Mouse (Mus musculus) 3134 (cell line): Measurements from ENCODE around the gene Psen2.

Experiments
- DNase-seq: peaks from one replicate; pipeline ENCODE4 v3.0.0-alpha.2; 2011; ENCODE audit warnings: low spot score; ENCODE audit not compliant: insufficient read length; ENCODE audit errors: extremely low read depth

Psen2 gene

DNA sequence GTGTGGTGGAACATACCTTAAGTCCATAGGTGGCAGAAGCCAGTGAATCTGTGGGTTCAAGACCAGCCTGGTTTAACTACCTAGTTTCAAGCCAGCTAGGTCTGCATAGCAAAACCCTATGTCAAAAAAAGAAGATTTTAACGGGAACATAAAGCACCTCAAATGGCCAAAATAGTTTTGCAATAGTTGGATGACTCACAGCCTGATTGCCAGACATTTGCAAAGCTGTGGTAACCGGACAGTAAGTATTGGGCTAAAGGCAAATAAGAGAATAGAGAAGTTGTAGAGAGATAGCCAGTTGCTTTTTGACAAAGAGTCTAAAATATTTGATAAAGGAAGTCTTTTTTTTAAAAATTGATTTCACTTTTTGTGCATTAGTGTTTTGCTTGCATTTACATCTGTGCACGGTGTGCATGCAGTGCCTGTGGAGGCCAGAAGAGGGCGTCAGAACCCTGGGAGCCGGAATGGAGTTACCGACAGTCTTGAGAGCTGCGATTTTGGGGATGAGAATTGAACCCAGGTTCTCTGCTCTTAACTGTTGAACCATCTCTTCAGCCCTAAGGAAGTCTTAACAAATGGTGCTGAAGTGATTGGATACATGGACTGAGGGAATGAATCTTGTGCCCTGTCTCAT lies at the start of gene Psen2:
Gene Psen2, minus strand, starts transcription at position 75 of the 634 bp plus-strand sequence.
- no peak for DNase-seq

GRCm38 (mm10) chr1:180312792-180313311 lies 49.6 kb upstream of the Psen2 start:
- DNase-seq: peak; percentile 31

- no peak for DNase-seq
Observed at GRCm38 (mm10) chr1:180312286-180312685, 49.0 kb upstream of the Psen2 start.

- no peak for DNase-seq
Observed at GRCm38 (mm10) chr1:180308897-180309296, 45.7 kb upstream of the Psen2 start.

- DNase-seq: no peak
Observed at GRCm38 (mm10) chr1:180307661-180308060, 44.4 kb upstream of the Psen2 start.

GRCm38 (mm10) chr1:180306889-180307288 lies 43.7 kb upstream of the Psen2 start:
- no peak for DNase-seq

DNA sequence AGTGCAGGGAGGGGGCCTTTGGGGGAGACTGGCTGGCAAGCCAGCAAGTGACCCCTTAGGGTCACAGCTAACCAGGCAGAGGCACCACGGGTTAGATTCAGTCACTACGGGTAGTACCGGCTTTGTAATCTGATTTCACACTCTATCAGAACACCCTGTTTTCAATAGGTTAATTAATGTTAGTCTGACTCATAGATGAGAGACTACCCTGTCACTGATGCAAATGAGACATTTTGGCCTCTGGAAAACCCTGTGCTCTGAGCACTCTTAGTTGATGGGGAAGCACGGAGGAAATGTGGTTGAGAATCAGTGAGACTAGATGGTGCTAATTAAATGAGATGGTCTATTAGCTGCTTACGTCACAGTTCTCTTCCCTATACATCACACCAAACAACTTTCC lies 40.4 kb upstream of the Psen2 start:
- no peak for DNase-seq

- no peak for DNase-seq
Observed at GRCm38 (mm10) chr1:180302253-180303120, 39.2 kb upstream of the Psen2 start.

- no peak for DNase-seq
Observed at GRCm38 (mm10) chr1:180300997-180301396, 37.8 kb upstream of the Psen2 start.

DNA sequence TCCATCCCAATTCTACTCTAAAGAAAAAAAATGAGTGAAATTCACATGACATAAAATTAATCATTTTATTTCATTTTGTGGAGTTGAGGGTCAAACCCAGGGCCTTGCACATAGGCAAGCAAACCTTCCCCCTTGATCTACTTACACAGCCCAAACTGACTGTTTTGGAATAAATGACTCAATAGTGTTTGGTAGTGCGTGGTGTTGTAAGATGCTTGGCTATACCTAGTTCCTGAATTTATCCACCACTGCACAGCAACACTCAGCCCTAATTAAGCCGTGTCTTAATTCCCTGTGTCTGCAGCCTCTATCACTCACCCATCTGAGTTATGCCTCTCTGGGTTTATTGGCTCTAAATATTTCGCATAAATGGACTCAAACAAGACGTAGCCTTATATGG lies 37.1 kb upstream of the Psen2 start:
- no peak for DNase-seq

- DNase-seq: no peak
Observed at GRCm38 (mm10) chr1:180299697-180300096, 36.5 kb upstream of the Psen2 start.

GRCm38 (mm10) chr1:180296088-180296487 lies 32.9 kb upstream of the Psen2 start:
- no peak for DNase-seq

GRCm38 (mm10) chr1:180290358-180290757 lies 27.1 kb upstream of the Psen2 start:
- DNase-seq: no peak

DNA sequence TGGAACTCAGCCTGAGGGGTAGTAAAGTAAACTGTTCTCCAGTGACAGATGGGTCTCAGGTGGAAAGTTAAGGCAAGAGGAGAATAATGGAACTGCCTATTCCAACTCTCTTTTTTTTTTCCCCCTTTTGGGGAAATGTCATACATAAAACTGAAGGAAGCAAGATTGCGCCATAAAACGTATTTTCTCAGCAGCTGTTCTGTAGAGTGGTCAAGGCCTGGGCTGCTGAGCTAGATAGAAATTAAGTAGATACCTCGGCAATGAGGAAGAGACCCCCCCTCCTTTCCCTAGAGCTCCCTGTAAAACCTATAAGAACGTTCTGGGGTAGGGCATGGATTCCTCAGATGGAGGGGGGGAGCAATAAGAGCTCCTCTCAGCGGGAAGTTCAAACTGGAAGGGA lies 26.6 kb upstream of the Psen2 start:
- no peak for DNase-seq

DNA sequence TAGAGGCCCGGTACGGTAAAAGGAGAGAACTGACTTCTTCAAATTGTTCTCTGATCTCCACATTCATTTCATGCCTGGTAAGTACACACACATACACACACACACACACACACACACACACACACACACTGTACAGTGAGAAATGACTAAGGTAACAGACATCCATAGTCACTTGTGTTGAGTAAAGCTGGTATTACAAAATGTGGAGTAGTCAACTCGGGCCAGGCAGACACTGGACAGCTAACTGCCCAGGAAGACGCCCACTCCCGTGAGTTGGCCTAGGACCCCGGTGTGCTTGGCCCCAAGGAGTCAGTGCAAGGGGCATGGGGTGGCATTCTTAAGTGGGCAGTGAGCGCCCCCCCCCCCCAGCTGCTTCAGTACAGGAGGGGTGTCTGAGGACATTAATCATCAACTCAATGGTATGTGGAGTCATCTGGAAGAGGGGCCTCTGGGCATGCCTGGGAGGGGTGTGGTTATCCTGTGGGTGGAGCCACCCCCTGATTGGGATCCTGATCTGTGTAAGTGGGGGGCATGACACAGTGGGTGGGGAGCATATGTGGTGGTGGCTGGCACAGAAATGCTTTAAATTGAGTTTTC lies 25.7 kb upstream of the Psen2 start:
- peak; percentile 26 for DNase-seq

DNA sequence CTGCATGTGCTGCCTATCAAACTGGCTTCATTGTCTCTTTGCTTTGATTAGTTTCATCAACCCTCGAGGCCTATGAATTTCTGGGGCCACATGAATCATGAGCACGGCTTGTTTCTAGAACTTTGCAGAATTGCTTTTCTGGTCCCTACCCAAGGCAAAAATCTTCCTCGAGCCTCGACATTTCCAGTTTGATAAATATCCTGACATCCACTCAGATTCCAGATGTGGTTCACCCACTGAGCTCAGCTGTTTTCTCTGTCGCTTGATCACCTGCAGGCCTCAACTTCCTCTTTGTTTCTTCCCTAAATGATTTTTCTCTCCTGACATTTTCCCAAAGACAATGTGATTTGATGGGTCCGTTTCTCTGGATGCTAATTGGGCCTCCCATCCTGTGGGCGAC lies 25.0 kb upstream of the Psen2 start:
- no peak for DNase-seq

GRCm38 (mm10) chr1:180286081-180286831 lies 23.0 kb upstream of the Psen2 start:
- DNase-seq: no peak

DNA sequence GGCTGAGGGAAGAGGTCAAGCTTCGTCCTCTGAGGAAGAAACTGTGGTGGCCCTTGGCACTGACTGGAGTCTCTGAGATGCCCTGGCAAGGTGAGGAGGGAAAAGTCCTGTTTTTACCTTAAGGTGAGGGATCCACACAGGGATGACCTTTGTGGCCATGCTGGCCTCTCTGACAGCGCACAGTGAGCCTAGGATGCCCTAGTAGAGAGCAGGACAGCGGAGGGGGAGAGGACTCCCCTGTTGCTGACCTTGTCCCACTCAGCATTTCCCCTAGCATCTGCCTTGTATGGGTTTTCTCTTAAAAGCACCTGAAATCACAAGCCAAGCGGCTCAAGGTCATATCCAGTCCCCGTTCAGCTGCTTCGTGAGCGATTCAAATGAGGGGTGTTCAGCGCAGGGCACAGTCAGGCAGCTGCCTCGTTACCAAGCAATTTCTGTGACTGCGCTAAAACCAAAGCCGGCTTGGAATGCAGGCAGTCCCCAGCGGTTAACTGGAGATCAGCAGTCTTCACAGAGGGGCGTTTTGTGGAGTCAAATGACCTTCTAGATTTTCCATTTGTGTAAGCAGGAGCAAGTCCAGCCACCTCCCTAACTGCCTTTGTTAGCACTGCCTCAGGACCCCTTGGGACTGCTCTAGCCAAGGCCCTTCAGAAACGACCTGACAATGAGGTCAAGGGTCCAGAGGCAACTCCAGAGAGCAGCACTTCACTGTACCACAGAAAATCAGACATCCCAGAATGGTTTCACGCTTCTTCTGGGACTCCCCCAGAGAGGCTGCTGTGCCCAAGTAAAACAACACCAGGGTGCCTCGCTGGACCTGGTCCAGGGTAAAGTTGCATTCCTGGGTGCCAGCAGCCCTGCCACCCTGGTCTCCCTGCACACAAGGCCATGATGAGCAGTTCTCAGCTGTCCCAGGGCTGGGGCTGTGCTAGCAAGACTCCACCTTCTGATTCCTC lies 20.9 kb upstream of the Psen2 start:
- DNase-seq: no peak

DNA sequence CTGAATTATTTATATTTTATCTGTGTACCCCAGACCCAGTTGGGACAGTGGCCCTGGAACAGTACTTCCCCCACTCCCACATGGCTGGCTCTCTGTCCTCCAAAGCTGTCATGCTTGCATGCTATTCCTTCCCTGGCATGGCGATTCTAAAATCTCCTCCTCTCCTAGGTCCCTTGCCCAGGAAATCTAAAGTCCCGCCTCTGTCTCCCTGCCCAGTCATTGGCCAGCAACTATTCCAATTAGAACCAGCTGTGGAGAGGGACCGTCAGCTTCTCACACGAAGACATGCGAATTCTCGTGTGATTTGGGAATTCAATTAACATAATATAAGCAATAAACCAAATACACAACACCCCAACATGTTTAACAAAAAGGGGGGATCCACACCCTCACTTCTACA lies 19.3 kb upstream of the Psen2 start:
- DNase-seq: no peak

DNA sequence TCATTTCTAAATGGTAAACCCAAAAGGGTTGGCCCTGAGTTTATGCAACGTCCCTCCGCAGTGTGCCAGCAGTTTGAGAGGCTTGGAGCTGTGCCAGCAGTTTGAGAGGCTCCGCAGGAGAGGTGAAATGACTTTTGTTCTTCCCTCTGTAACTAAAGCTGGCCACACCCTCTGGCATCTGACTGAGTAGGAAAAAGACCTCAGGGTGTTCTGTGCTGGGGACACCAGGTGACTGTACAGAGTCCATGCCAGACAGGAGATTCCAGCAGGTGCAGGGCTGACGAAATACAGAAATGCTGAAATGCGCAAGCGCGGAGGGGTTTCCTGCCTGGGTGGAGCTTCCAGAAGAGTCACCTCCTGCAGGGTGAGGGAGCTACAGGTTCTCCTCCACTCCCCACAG lies 16.4 kb upstream of the Psen2 start:
- no peak for DNase-seq
